Comparison of ENCODE assay signal across 8 mouse cellular contexts in the genomic region with DNA sequence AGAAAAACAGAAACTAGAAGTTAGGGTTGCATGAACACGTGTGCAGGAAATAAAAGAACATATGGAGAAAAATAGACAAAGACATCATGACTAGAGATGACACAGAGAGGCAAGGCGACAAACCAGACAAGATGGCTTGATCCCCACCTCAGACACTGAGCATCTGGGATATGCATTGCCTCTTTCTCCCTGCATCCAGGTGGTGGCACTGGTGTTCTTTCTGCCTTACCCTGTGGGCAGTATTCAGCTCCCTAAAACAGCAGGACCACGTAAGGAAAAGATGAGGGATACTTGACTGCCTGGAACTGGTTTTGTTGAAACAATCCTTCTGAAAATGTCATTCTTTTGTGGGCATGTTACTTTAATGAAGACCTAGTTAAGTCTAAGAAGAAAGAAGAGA.
DNase-seq lines count a peak whose midpoint lies in the region; ATAC-seq and TF ChIP-seq lines count a peak whose summit lies in the region.

No protein-coding gene starts in this region.

- no peak overlapping the region for H3K4me3 ChIP-seq in liver, adult 2 months (ENCODE audit: insufficient read depth, low read depth, low read length)
- H3K4me3 ChIP-seq in liver, embryonic 11.5 days (ENCODE audit: low read depth, low read length), result no peak overlapping the region
- H3K4me3 ChIP-seq in heart, embryonic 15.5 days, result no peak overlapping the region
- no peak overlapping the region for H3K4me3 ChIP-seq in lung, embryonic 14.5 days (ENCODE audit: low read depth, low read length)
- no peak overlapping the region for H3K4me3 ChIP-seq in stomach, embryonic 16.5 days (replicated peaks; ENCODE audit: low read length)
- no peak overlapping the region for H3K4me3 ChIP-seq in thymus, adult 2 months (ENCODE audit: control insufficient read depth, insufficient read depth, low read length)

- H3K4me2 ChIP-seq in liver, embryonic 11.5 days, result no peak overlapping the region
- no peak overlapping the region for H3K4me2 ChIP-seq in heart, embryonic 15.5 days
- no peak overlapping the region for H3K4me2 ChIP-seq in lung, embryonic 14.5 days
- no peak overlapping the region for H3K4me2 ChIP-seq in stomach, embryonic 16.5 days (ENCODE audit: low read depth, low read length)

- H3K9me3 ChIP-seq in liver, embryonic 11.5 days (ENCODE audit: control insufficient read depth, low read length), result no peaks in the 10 kb centered on the region
- no peaks in the 10 kb centered on the region for H3K9me3 ChIP-seq in heart, embryonic 15.5 days (replicated peaks)
- H3K9me3 ChIP-seq in lung, embryonic 14.5 days (ENCODE audit: low read depth, low read length), result no peaks in the 10 kb centered on the region
- H3K9me3 ChIP-seq in stomach, embryonic 16.5 days (replicated peaks; ENCODE audit: control insufficient read depth, low read length), result no peaks in the 10 kb centered on the region

- no peaks in the 10 kb centered on the region for H3K27me3 ChIP-seq in liver, adult 2 months (ENCODE audit: control insufficient read depth, insufficient read depth, low read length)
- H3K27me3 ChIP-seq in liver, embryonic 11.5 days (replicated peaks; ENCODE audit: control insufficient read depth, insufficient read depth, low read length), result no peaks in the 10 kb centered on the region
- no peaks in the 10 kb centered on the region for H3K27me3 ChIP-seq in heart, embryonic 15.5 days
- no peaks in the 10 kb centered on the region for H3K27me3 ChIP-seq in lung, embryonic 14.5 days (ENCODE audit: insufficient read depth, low read length)
- no peaks in the 10 kb centered on the region for H3K27me3 ChIP-seq in stomach, embryonic 16.5 days (ENCODE audit: control insufficient read depth, insufficient read depth, low read length)
- no peaks in the 10 kb centered on the region for H3K27me3 ChIP-seq in thymus, adult 2 months (ENCODE audit: control insufficient read depth, insufficient read depth, low read length)

- peak; percentile 8 for DNase-seq in liver, adult 2 months (ENCODE audit: extremely low read depth, low read depth, low spot score)
- no peak for DNase-seq in liver, embryonic 11.5 days (ENCODE audit: low spot score)
- peak; percentile 59 for DNase-seq in brain, embryonic 14.5 days (ENCODE audit: low read depth)
- DNase-seq in kidney, postnatal 4 days, result peak; percentile 73 to 76
- peak; percentile 81 for DNase-seq in lung, embryonic 14.5 days
- no peak for DNase-seq in thymus, adult 2 months

- TF ChIP-seq CTCF in liver, adult 2 months (IDR thresholded peaks at IDR 0.05; ENCODE audit: low read depth, low read length), result peak; percentile 67
- peak; percentile 65; the same call in 1 of the 2 replicates for TF ChIP-seq CTCF in brain, embryonic 14.5 days (IDR thresholded peaks at IDR 0.05; ENCODE audit: borderline replicate concordance, extremely low read depth, insufficient read depth, insufficient read length)
- peak; percentile 90 for TF ChIP-seq CTCF in lung, embryonic 14.5 days (IDR thresholded peaks at IDR 0.05; ENCODE audit: low read depth)
- no peak for TF ChIP-seq CTCF in thymus, adult 2 months (IDR thresholded peaks at IDR 0.05; ENCODE audit: borderline replicate concordance, control insufficient read depth, extremely low read depth, insufficient read depth, low read length, poor library complexity)

- no peaks in the 10 kb centered on the region for H3K36me3 ChIP-seq in liver, adult 2 months (ENCODE audit: control insufficient read depth, insufficient read depth, low read length)
- H3K36me3 ChIP-seq in liver, embryonic 11.5 days (ENCODE audit: control insufficient read depth, insufficient read depth, low read length), result no peaks in the 10 kb centered on the region
- H3K36me3 ChIP-seq in heart, embryonic 15.5 days, result no peaks in the 10 kb centered on the region
- no peaks in the 10 kb centered on the region for H3K36me3 ChIP-seq in lung, embryonic 14.5 days (ENCODE audit: insufficient read depth)
- H3K36me3 ChIP-seq in stomach, embryonic 16.5 days (ENCODE audit: control insufficient read depth, insufficient read depth, low read length), result no peaks in the 10 kb centered on the region
- no peaks in the 10 kb centered on the region for H3K36me3 ChIP-seq in thymus, adult 2 months (ENCODE audit: control insufficient read depth, insufficient read depth, low read length)

- H3K9ac ChIP-seq in liver, adult 2 months (ENCODE audit: low read depth, low read length), result no peak overlapping the region
- H3K9ac ChIP-seq in liver, embryonic 11.5 days (ENCODE audit: low read depth, low read length), result no peak overlapping the region
- no peak overlapping the region for H3K9ac ChIP-seq in heart, embryonic 15.5 days
- no peak overlapping the region for H3K9ac ChIP-seq in lung, embryonic 14.5 days
- no peak overlapping the region for H3K9ac ChIP-seq in stomach, embryonic 16.5 days (ENCODE audit: low read length)

- H3K27ac ChIP-seq in liver, adult 2 months (replicated peaks; ENCODE audit: insufficient read depth, low read depth, low read length), result no peak overlapping the region
- no peak overlapping the region for H3K27ac ChIP-seq in liver, embryonic 11.5 days (ENCODE audit: low read depth, low read length)
- no peak overlapping the region for H3K27ac ChIP-seq in heart, embryonic 15.5 days
- no peak overlapping the region for H3K27ac ChIP-seq in lung, embryonic 14.5 days (ENCODE audit: low read depth)
- H3K27ac ChIP-seq in stomach, embryonic 16.5 days (ENCODE audit: low read length), result no peak overlapping the region
- no peak overlapping the region for H3K27ac ChIP-seq in thymus, adult 2 months (ENCODE audit: control insufficient read depth, insufficient read depth, low read length)

- no peak for TF ChIP-seq POLR2A in liver, adult 2 months (IDR thresholded peaks at IDR 0.05; ENCODE audit: extremely low read depth, insufficient read depth, low read length)
- TF ChIP-seq POLR2A in brain, embryonic 14.5 days (IDR thresholded peaks at IDR 0.05; ENCODE audit: borderline replicate concordance, extremely low read depth, insufficient read depth, insufficient read length, poor library complexity, severe bottlenecking), result no peak
- no peak for TF ChIP-seq POLR2A in thymus, adult 2 months (IDR thresholded peaks at IDR 0.05; ENCODE audit: control insufficient read depth, extremely low read depth, insufficient read depth, low read length, poor library complexity)

- no peak for ATAC-seq in liver, embryonic 11.5 days (replicated peaks; ENCODE audit: low FRiP score)
- ATAC-seq in heart, embryonic 15.5 days (replicated peaks; ENCODE audit: insufficient number of reproducible peaks, insufficient read depth, low FRiP score, low read depth), result 0 out of 2 replicates have a peak, but pooled peaks have one; percentile 64
- ATAC-seq in lung, embryonic 14.5 days (ENCODE audit: insufficient read depth), result peak; percentile 83; the same call in 1 of the 2 replicates
- ATAC-seq in stomach, embryonic 16.5 days (ENCODE audit: insufficient read depth, low FRiP score), result peak; percentile 68; the same call in 1 of the 2 replicates

- no peaks in the 10 kb centered on the region for H3K79me2 ChIP-seq in liver, adult 2 months (ENCODE audit: control insufficient read depth, insufficient read depth, low read length)

- WGBS in liver, adult 2 months, result 13% methylated on average over 3 of the region's 3 CpGs
- 19% methylated on average over 3 of the region's 3 CpGs for WGBS in liver, embryonic 11.5 days
- WGBS in heart, embryonic 15.5 days, result 24% methylated on average over 3 of the region's 3 CpGs
- 20% methylated on average over 3 of the region's 3 CpGs for WGBS in lung, embryonic 14.5 days
- WGBS in stomach, embryonic 16.5 days, result 14% methylated on average over 3 of the region's 3 CpGs
- 35% methylated on average over 3 of the region's 3 CpGs for whole genome bisulfite sequencing in thymus, adult 2 months

- no peaks in the 10 kb centered on the region for H3K4me1 ChIP-seq in liver, adult 2 months (ENCODE audit: control insufficient read depth, insufficient read depth, low read length)
- no peaks in the 10 kb centered on the region for H3K4me1 ChIP-seq in liver, embryonic 11.5 days (replicated peaks; ENCODE audit: control insufficient read depth, insufficient read depth, low read length)
- H3K4me1 ChIP-seq in heart, embryonic 15.5 days (replicated peaks), result no peaks in the 10 kb centered on the region
- no peaks in the 10 kb centered on the region for H3K4me1 ChIP-seq in lung, embryonic 14.5 days (ENCODE audit: insufficient read depth)
- no peaks in the 10 kb centered on the region for H3K4me1 ChIP-seq in stomach, embryonic 16.5 days (ENCODE audit: control insufficient read depth, insufficient read depth, low read length)
- H3K4me1 ChIP-seq in thymus, adult 2 months (replicated peaks; ENCODE audit: control insufficient read depth, insufficient read depth, low read length), result no peaks in the 10 kb centered on the region

Comparison
In these comparisons a context has a peak if more than half of its experiments do, and no peak if none do; other contexts are left out.
1. DNase-seq: peak in liver, adult 2 months (single experiment), brain, embryonic 14.5 days (single experiment), kidney, postnatal 4 days (2 of 2) and lung, embryonic 14.5 days (single experiment); none in liver, embryonic 11.5 days (single experiment) and thymus, adult 2 months (single experiment).